ENCODE assay signal across 18 mouse cellular contexts in the genomic region with DNA sequence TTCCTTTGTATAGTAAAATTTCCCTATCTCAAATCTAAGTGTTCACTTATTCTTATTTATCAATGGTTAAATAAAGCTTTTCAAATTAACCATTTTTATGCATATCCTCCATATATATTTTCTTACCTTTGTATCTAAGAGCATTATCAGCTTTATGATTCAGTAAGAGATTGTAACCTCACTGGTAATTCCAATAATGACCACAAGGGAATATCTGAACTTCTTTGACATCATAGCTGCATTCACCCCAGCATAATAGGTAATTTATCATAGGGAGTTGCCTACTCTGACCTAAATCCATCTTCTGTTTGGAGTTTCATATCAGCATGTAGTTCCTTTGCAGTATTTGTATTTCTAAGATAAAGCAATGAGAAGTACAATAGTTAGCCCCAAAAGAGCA.
"Had no signal": no experiment of that assay in that cellular context is flagged by ENCODE, and none has a peak within 500 bp of the region (broad histone marks: within the 10 kb centered on the region; RNA-seq: fewer than 3 reads in every experiment).

No protein-coding gene starts in this region.

- H3K27ac ChIP-seq: limb, embryonic 12.5 days; limb, embryonic 15.5 days; liver, embryonic 14.5 days; lung, embryonic 15.5 days had no signal

- H3K4me2 ChIP-seq: limb, embryonic 12.5 days; limb, embryonic 15.5 days; liver, embryonic 11.5 days; lung, embryonic 15.5 days; midbrain, embryonic 11.5 days had no signal

- DNase-seq: kidney, adult 18-20 months; kidney, adult 9 months; kidney, postnatal 36 days; layer of hippocampus, adult 9-11 months; liver, postnatal 0 days; lung, postnatal 10 days; lung, postnatal 4 days; midbrain, embryonic 14.5 days; right cerebral cortex, postnatal 25 days; thymus, adult 18-20 months; thymus, postnatal 4 days had no signal

- ATAC-seq: intestine, embryonic 16.5 days; liver, postnatal 0 days had no signal

- H3K27me3 ChIP-seq: limb, embryonic 12.5 days; limb, embryonic 15.5 days; lung, embryonic 15.5 days had no signal

- H3K36me3 ChIP-seq: limb, embryonic 12.5 days; limb, embryonic 15.5 days; lung, embryonic 15.5 days had no signal

- H3K4me3 ChIP-seq: limb, embryonic 12.5 days; limb, embryonic 15.5 days; lung, embryonic 15.5 days had no signal

- H3K4me1 ChIP-seq: limb, embryonic 12.5 days; limb, embryonic 15.5 days; lung, embryonic 15.5 days had no signal

- H3K9ac ChIP-seq: limb, embryonic 12.5 days; limb, embryonic 15.5 days; liver, embryonic 14.5 days; liver, postnatal 0 days; lung, embryonic 15.5 days had no signal

- H3K9me3 ChIP-seq: limb, embryonic 15.5 days; lung, embryonic 15.5 days had no signal
